Mouse (Mus musculus) embryonic facial prominence, embryonic 11.5 days (tissue): ENCODE results near the gene Srsf10. TPM values are rescaled to one million over a fixed set of nuclear protein-coding genes. Genes with fewer than 3 reads are reported as not detected.
A peak's percentile ranks its signal among the peaks of the same experiment; 100 is the strongest.

Experiments used
- ATAC-seq: fragments of 200-750 bp; cut with Nextera tagmentation; replicated peaks from 2 replicates; pipeline ENCODE4 v1.8.0; 2017; ENCODE audit warnings: low read depth; ENCODE audit not compliant: insufficient number of reproducible peaks, low FRiP score, low TSS enrichment
- DNase-seq: peaks from one replicate; pipeline ENCODE4 v3.0.0-alpha.2; 2015; ENCODE audit warnings: low spot score
- H3K27ac ChIP-seq: fragments of 300-500 bp; sonication (generic); replicated peaks from 2 replicates; pipeline ENCODE4 v1.5.1; 2014; ENCODE audit warnings: mild to moderate bottlenecking, low read depth, low read length, control low read depth
- H3K27me3 ChIP-seq: fragments of 300-500 bp; sonication (generic); 2 replicates; pipeline ENCODE4 v1.6.1; 2014; ENCODE audit warnings: mild to moderate bottlenecking, low read length, moderate library complexity, mixed read lengths; ENCODE audit not compliant: control insufficient read depth, insufficient read depth
- H3K36me3 ChIP-seq: fragments of 300-500 bp; sonication (generic); replicated peaks from 2 replicates; pipeline ENCODE4 v1.6.1; 2014; ENCODE audit warnings: low read depth, mild to moderate bottlenecking, low read length, moderate library complexity, mixed read lengths; ENCODE audit not compliant: control insufficient read depth, insufficient read depth
- H3K4me1 ChIP-seq: fragments of 300-500 bp; sonication (generic); 2 replicates; pipeline ENCODE4 v1.6.1; 2014; ENCODE audit warnings: low read length, mixed read lengths; ENCODE audit not compliant: control insufficient read depth, insufficient read depth
- H3K4me2 ChIP-seq: fragments of 300-500 bp; sonication (generic); 2 replicates; pipeline ENCODE4 v1.6.1; 2014; ENCODE audit warnings: low read depth, mild to moderate bottlenecking, control low read depth, low read length, moderate library complexity
- H3K4me3 ChIP-seq: fragments of 300-500 bp; sonication (generic); 2 replicates; pipeline ENCODE4 v1.5.1; 2014; ENCODE audit warnings: low read depth, low read length, control low read depth
- H3K9ac ChIP-seq: fragments of 300-500 bp; sonication (generic); replicated peaks from 2 replicates; pipeline ENCODE4 v1.6.1; 2014; ENCODE audit warnings: mild to moderate bottlenecking, control low read depth, low read length
- H3K9me3 ChIP-seq: fragments of 300-500 bp; sonication (generic); replicated peaks from 2 replicates; pipeline ENCODE4 v1.6.1; 2016; ENCODE audit warnings: mild to moderate bottlenecking, low read length, inconsistent platforms, mixed read lengths; ENCODE audit not compliant: control insufficient read depth
- WGBS: fragments of 180-500 bp; shearing (Covaris S2); extraction: QIAGEN DNeasy Blood & Tissue Kit; methylation state at CpG from one replicate; pipeline ENCODE4 v1.1.7; 2014; 5-methylcytosine and 5-hydroxymethylcytosine counted together
- polyA plus RNA-seq: library from polyadenylated mRNA; unstranded; fragments of >200 nt; fragmentation: Nextera tagmentation; extraction: Ambion mirVana; gene quantifications from 2 replicates; pipeline ENCODE4 v1.2.1, GENCODE M21; 2014

The Srsf10 gene
- 421 and 489 TPM in 2 replicates for polyA plus RNA-seq

DNA sequence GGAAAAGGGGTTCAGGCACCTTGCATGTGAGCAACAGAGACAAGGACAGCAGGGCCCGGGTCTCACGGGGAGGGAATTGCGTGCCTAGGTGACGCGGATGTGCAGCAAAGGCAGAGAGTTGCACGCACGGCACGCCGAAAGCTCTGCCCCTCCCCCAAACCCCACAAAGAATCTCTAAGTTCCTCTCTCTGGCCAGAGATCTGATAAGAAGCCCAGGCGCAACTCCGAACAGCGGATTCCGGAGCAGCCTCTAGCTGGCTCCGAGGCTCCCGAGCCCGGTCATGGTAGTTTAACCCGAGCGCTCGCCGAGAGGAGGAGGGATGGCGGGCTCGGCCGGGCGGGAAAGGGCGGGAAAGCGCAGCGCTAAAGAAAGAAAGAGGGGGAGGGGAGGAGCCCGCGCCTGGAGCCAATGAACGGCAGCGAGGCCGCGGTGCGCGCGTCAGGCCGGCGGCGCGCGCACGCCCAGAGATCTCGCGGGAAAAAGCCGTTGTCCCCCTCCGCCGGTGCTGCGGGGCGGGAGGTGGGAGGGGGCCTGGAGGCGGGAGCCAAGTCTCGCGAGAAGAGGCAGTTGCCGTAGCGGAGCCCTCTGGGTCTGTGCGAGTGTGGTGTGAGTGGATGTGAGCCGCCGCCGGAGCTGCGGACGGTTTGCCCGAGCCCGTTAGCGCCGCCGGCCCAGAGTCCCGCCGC lies at the start of gene Srsf10:
Srsf10 (plus strand) TSS at position 212 of the 687 bp plus-strand sequence.
- peaks cover 6% of the 10 kb centered on the region for H3K4me1 ChIP-seq
- H3K9ac ChIP-seq: peak within 1 kb of the TSS; percentile 92
- H3K9me3 ChIP-seq: no peaks in the 10 kb centered on the region
- no peaks in the 10 kb centered on the region for H3K27me3 ChIP-seq
- DNase-seq: peak; percentile 99
- peaks cover 3% of the 10 kb centered on the region; the same call in 1 of the 2 replicates for H3K36me3 ChIP-seq
- peak; percentile 94 for ATAC-seq
- H3K4me3 ChIP-seq: peak within 1 kb of the TSS; percentile 96
- H3K4me2 ChIP-seq: peak within 1 kb of the TSS; percentile 82
- WGBS: under 1% methylated on average over 64 of the region's 67 CpGs
- H3K27ac ChIP-seq: peak within 1 kb of the TSS; percentile 100

DNA sequence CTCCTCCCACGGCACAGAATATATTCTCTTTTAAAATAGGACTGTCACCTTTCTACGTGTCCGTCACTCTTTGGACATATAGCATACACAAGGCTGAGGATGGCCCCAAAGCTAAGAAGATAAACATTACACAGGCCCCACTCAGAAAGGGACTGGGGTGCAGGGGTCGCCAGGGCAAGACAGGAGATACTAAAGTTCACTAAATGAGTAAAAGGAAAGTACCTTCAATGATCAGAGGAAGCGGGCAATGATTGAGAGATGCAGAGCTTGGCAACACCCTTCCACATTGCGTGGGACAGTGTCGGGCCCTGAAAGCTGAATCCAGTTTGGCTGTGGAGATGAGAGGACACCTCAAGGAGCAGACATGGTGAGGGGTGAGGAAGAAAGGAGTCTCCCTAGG lies 40.7 kb upstream of the Srsf10 start:
- H3K4me1 ChIP-seq: no peaks in the 10 kb centered on the region
- WGBS: 79% methylated on average over 7 of the region's 7 CpGs
- H3K9ac ChIP-seq: no peak overlapping the region
- DNase-seq (no peak), ATAC-seq (no peak)
- no peak overlapping the region for H3K4me2 ChIP-seq
- no peak overlapping the region for H3K4me3 ChIP-seq
- H3K9me3 ChIP-seq: no peaks in the 10 kb centered on the region
- no peaks in the 10 kb centered on the region for H3K36me3 ChIP-seq
- no peaks in the 10 kb centered on the region for H3K27me3 ChIP-seq
- H3K27ac ChIP-seq: no peak overlapping the region

- no peak for ATAC-seq
Measured at GRCm38 (mm10) chr4:135816905-135817622, 38.5 kb upstream of the Srsf10 start.

GRCm38 (mm10) chr4:135818366-135818765 lies 37.2 kb upstream of the Srsf10 start:
- H3K4me3 ChIP-seq: no peak overlapping the region
- no peak overlapping the region for H3K27ac ChIP-seq
- H3K4me2 ChIP-seq: no peak overlapping the region
- H3K27me3 ChIP-seq: no peaks in the 10 kb centered on the region
- H3K4me1 ChIP-seq: no peaks in the 10 kb centered on the region
- H3K9ac ChIP-seq: no peak overlapping the region
- 74% methylated on average over 3 of the region's 3 CpGs for WGBS
- ATAC-seq: no peak
- H3K36me3 ChIP-seq: no peaks in the 10 kb centered on the region
- H3K9me3 ChIP-seq: no peaks in the 10 kb centered on the region
- no peak for DNase-seq

More at GRCm38 (mm10) chr4:135816905-135817622, 38.5 kb upstream of the Srsf10 start:
- DNase-seq: peak; percentile 67
- Histone ChIP-seq H3K9me3 (no peaks in the 10 kb centered on the region), H3K9ac (no peak overlapping the region), H3K27me3 (no peaks in the 10 kb centered on the region), H3K4me2 (no peak overlapping the region), H3K36me3 (no peaks in the 10 kb centered on the region), H3K27ac (no peak overlapping the region), H3K4me3 (no peak overlapping the region), H3K4me1 (no peaks in the 10 kb centered on the region)
- WGBS: 42% methylated on average over 12 of the region's 12 CpGs

DNA sequence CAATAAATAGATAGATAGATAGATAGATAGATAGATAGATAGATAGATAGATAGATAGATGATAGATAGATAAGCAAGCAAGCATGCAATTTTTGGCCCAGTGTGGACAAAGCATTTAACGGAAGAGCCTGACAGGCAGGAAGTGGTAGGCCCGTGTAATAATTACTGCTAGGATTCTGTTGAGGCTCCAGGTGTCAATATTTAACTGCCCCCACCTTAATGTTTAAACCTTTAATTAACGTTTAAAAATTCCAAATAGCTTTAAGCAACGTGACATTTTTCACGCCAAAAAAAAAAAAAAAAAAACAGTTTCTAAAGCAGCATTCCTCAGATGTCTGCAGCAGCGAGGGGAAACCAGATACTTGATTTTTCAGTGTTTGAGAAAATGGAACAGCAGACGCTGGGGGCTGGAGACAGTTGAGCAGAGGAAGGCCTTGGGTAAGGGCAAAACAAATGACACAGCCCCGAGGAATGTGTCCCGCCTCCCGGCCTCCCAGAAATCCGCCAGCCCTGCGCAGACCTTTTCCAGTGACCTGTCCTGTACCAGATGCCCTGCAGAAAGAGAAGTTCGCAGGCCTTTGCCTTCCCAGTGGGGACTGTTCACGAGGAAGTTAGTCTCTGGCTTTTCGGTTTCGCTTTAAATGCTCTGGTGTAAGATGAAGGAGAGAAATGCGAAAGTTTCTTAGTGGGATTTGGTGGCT lies 35.6 kb upstream of the Srsf10 start:
- Histone ChIP-seq H3K4me3 (no peak overlapping the region), H3K4me2 (no peak overlapping the region), H3K9me3 (no peaks in the 10 kb centered on the region), H3K27ac (0 out of 2 replicates have a peak overlapping the region, but pooled peaks have one; percentile 7), H3K4me1 (no peaks in the 10 kb centered on the region), H3K36me3 (no peaks in the 10 kb centered on the region), H3K9ac (no peak overlapping the region), H3K27me3 (no peaks in the 10 kb centered on the region)
- ATAC-seq (no peak), DNase-seq (peak; percentile 50)
- WGBS: 44% methylated on average over 17 of the region's 17 CpGs

GRCm38 (mm10) chr4:135821772-135822171 lies 33.8 kb upstream of the Srsf10 start:
- Histone ChIP-seq H3K4me3 (no peak overlapping the region), H3K36me3 (no peaks in the 10 kb centered on the region), H3K9me3 (no peaks in the 10 kb centered on the region), H3K27ac (no peak overlapping the region), H3K27me3 (no peaks in the 10 kb centered on the region), H3K9ac (no peak overlapping the region), H3K4me1 (no peaks in the 10 kb centered on the region), H3K4me2 (no peak overlapping the region)
- ATAC-seq: no peak
- DNase-seq: no peak
- 86% methylated on average over 4 of the region's 4 CpGs for WGBS

GRCm38 (mm10) chr4:135823298-135823697 lies 32.2 kb upstream of the Srsf10 start:
- H3K4me3 ChIP-seq: no peak overlapping the region
- no peak overlapping the region for H3K9ac ChIP-seq
- no peaks in the 10 kb centered on the region for H3K4me1 ChIP-seq
- ATAC-seq (no peak), DNase-seq (no peak)
- H3K9me3 ChIP-seq: no peaks in the 10 kb centered on the region
- WGBS: 86% methylated on average over 2 of the region's 2 CpGs
- H3K27ac ChIP-seq: no peak overlapping the region
- no peak overlapping the region for H3K4me2 ChIP-seq
- H3K36me3 ChIP-seq: no peaks in the 10 kb centered on the region
- H3K27me3 ChIP-seq: no peaks in the 10 kb centered on the region
